In genomic region chr2:30106364-30106763, GRCm38 (mm10) we compare ENCODE assay signal across 1 mouse cellular context.
TF ChIP-seq lines count a peak whose summit lies in the region.

No protein-coding gene starts in this region.

TF ChIP-seq in C2C12, 6 proteins besides CTCF, POLR2A, EP300 and RAD21 (continued from another document):
- TF ChIP-seq CEBPB (IDR thresholded peaks at IDR 0.05; ENCODE audit: low read depth) (no peak), FOSL1 (IDR thresholded peaks at IDR 0.05; ENCODE audit: insufficient read depth, low read length, poor library complexity, severe bottlenecking) (no peak), MAX (IDR thresholded peaks at IDR 0.05) (no peak), USF1 (IDR thresholded peaks at IDR 0.05; ENCODE audit: low read depth) (no peak), MYOD1 (IDR thresholded peaks at IDR 0.05; ENCODE audit: control insufficient read depth, insufficient read length, low read depth) (no peak)
